Mouse (Mus musculus): ENCODE results near the gene Sema6d.

DNA sequence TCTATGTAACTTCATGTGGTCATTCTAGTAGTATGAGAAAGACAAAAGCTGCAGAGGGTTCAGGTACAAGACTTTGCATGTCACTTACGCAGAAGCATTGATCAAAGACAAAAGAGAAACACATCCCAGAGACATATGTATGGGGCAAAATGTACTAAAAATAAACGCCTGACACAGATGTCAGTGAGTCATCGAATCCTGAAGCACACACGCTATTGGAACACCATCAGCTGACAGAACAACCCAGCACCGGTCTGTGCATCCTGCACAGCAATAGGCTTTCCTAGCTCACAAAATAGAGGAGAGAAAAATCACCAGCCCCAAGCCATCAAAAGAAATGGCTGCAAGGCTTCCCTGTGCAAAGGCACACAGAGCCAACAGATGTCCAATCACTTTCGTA, 443.8 kb downstream of the Sema6d start:
- TF ChIP-seq CTCF (IDR thresholded peaks at IDR 0.05; ENCODE audit: low read depth) (no peak), EP300 (IDR thresholded peaks at IDR 0.05; ENCODE audit: low read depth) (no peak)

All from liver, postnatal 0 days (tissue).